ENCODE assay signal across 16 mouse cellular contexts in genomic region chr15:99863786-99864185, GRCm38 (mm10). TPM values are rescaled to one million over a fixed set of nuclear protein-coding genes. Genes with fewer than 3 reads are reported as not detected.
DNase-seq lines count a peak whose midpoint lies in the region; ATAC-seq and TF ChIP-seq lines count a peak whose summit lies in the region.
"Had no signal": no experiment of that assay in that cellular context is flagged by ENCODE, and none has a peak within 500 bp of the region (broad histone marks: within the 10 kb centered on the region; RNA-seq: fewer than 3 reads in every experiment).

No protein-coding gene starts in this region.

- H3K27me3 ChIP-seq in kidney, adult 2 months (replicated peaks; ENCODE audit: control insufficient read depth, insufficient read depth, low read length) = no peaks in the 10 kb centered on the region
- H3K27me3 ChIP-seq in stomach, postnatal 0 days (ENCODE audit: control insufficient read depth, insufficient read depth, low read length) = no peaks in the 10 kb centered on the region
- H3K27me3 ChIP-seq: embryonic facial prominence, embryonic 13.5 days; heart, embryonic 15.5 days; neural tube, embryonic 13.5 days had no signal

- TF ChIP-seq EP300 in stomach, postnatal 0 days (optimal IDR thresholded peaks at IDR 0.05) = no peak

- WGBS in kidney, adult 2 months = 97% methylated on average over 8 of the region's 8 CpGs
- 94% methylated on average over 8 of the region's 8 CpGs for WGBS in stomach, postnatal 0 days

- DNase-seq in kidney, adult 2 months = no peak
- DNase-seq in kidney, postnatal 14 days = no peak
- peak; percentile 22 for DNase-seq in lung, postnatal 10 days
- no peak for DNase-seq in lung, adult 18-20 months
- DNase-seq in ES-CJ7 (ENCODE audit: low read depth, low spot score) = peak; percentile 74
- DNase-seq in stomach, postnatal 0 days (ENCODE audit: low spot score) = no peak
- no peak for DNase-seq in right cerebral cortex, postnatal 14 days
- DNase-seq: adrenal gland, postnatal 10 days; cerebellum, adult 2 months; layer of hippocampus, postnatal 36 days; left cerebral cortex, postnatal 4 days; right cerebral cortex, postnatal 4 days had no signal

- ATAC-seq in stomach, postnatal 0 days (ENCODE audit: low FRiP score, low TSS enrichment) = no peak

- TF ChIP-seq POLR2A in kidney, adult 2 months (IDR thresholded peaks at IDR 0.05; ENCODE audit: low read depth, low read length) = no peak

- peak; percentile 30; the same call in 1 of the 2 replicates for TF ChIP-seq CTCF in kidney, adult 2 months (conservative IDR thresholded peaks at IDR 0.05; ENCODE audit: insufficient read depth, insufficient read length, low read depth, low read length)
- peak; percentile 55 for TF ChIP-seq CTCF in stomach, postnatal 0 days (IDR thresholded peaks at IDR 0.05; ENCODE audit: low read depth)

- no peak overlapping the region for H3K27ac ChIP-seq in kidney, adult 2 months (ENCODE audit: insufficient read depth, low read depth, low read length)
- H3K27ac ChIP-seq in stomach, postnatal 0 days (replicated peaks) = no peak overlapping the region
- H3K27ac ChIP-seq: embryonic facial prominence, embryonic 13.5 days; forebrain, embryonic 10.5 days; heart, embryonic 15.5 days; neural tube, embryonic 13.5 days had no signal

- no peak overlapping the region for H3K4me2 ChIP-seq in stomach, postnatal 0 days (replicated peaks; ENCODE audit: low read depth)
- H3K4me2 ChIP-seq: embryonic facial prominence, embryonic 13.5 days; heart, embryonic 15.5 days; neural tube, embryonic 13.5 days had no signal

- H3K9me3 ChIP-seq in stomach, postnatal 0 days (ENCODE audit: control insufficient read depth, low read length) = no peaks in the 10 kb centered on the region
- H3K9me3 ChIP-seq: embryonic facial prominence, embryonic 13.5 days; forebrain, embryonic 10.5 days; heart, embryonic 15.5 days; neural tube, embryonic 13.5 days had no signal

- no peak overlapping the region for H3K4me3 ChIP-seq in kidney, adult 2 months (ENCODE audit: insufficient read depth, low read depth, low read length)
- H3K4me3 ChIP-seq in stomach, postnatal 0 days (ENCODE audit: low read depth, low read length) = no peak overlapping the region
- H3K4me3 ChIP-seq: embryonic facial prominence, embryonic 13.5 days; forebrain, embryonic 10.5 days; heart, embryonic 15.5 days; neural tube, embryonic 13.5 days had no signal

- H3K9ac ChIP-seq in stomach, postnatal 0 days (ENCODE audit: low read length) = no peak overlapping the region
- H3K9ac ChIP-seq: embryonic facial prominence, embryonic 13.5 days; heart, embryonic 15.5 days; neural tube, embryonic 13.5 days had no signal

- no peaks in the 10 kb centered on the region; the same call in 1 of the 2 replicates for H3K36me3 ChIP-seq in kidney, adult 2 months (ENCODE audit: control insufficient read depth, insufficient read depth, low read length)
- H3K36me3 ChIP-seq in stomach, postnatal 0 days (ENCODE audit: control insufficient read depth, insufficient read depth, low read length) = no peaks in the 10 kb centered on the region
- H3K36me3 ChIP-seq: embryonic facial prominence, embryonic 13.5 days; heart, embryonic 15.5 days had no signal

- H3K4me1 ChIP-seq in kidney, adult 2 months (ENCODE audit: control insufficient read depth, insufficient read depth, low read length) = peaks cover 26% of the 10 kb centered on the region
- 0 out of 2 replicates have a peak, but pooled peaks cover 2% of the 10 kb centered on the region for H3K4me1 ChIP-seq in stomach, postnatal 0 days (replicated peaks; ENCODE audit: control insufficient read depth, insufficient read depth)

RNA-seq across cellular contexts. Expression of gene Lima1, which starts 11.5 kb away (rescaled TPM):
- 29.9 and 32.7 TPM in 2 replicates for polyA plus RNA-seq in kidney, adult 2 months (2012; rRNA removed)
- polyA plus RNA-seq in stomach, postnatal 0 days (2015; fragmentation: Nextera tagmentation; extraction: Ambion mirVana) = 70.1 and 77.1 TPM in 2 replicates

Comparison
In these comparisons a context has a peak if more than half of its experiments do, and no peak if none do; other contexts are left out.
1. DNase-seq: peak in lung, postnatal 10 days (single experiment) and ES-CJ7 (single experiment); none in kidney, adult 2 months (single experiment), kidney, postnatal 14 days (single experiment), lung, adult 18-20 months (0 of 2), stomach, postnatal 0 days (single experiment) and right cerebral cortex, postnatal 14 days (single experiment).